Mouse (Mus musculus) erythroblast, embryonic 14.5 days (primary cell): ENCODE data around the gene Sh3pxd2a.

Experiments used
- GATA1 ChIP-seq: IDR thresholded peaks from 2 replicates; pipeline ENCODE4 v1.6.1; 2012; ENCODE audit warnings: low read length, inconsistent platforms, mixed read lengths
- TAL1 ChIP-seq: IDR thresholded peaks from 3 replicates; pipeline ENCODE4 v1.6.1; 2012; ENCODE audit warnings: low read length, inconsistent platforms, mixed read lengths

- TF ChIP-seq GATA1 (no peak), TAL1 (no peak)
Observed at GRCm38 (mm10) chr19:47282050-47282454, 182.1 kb downstream of the Sh3pxd2a start.
